Mouse (Mus musculus): ENCODE measurements around the gene Evi2a.

Evi2a gene

DNA sequence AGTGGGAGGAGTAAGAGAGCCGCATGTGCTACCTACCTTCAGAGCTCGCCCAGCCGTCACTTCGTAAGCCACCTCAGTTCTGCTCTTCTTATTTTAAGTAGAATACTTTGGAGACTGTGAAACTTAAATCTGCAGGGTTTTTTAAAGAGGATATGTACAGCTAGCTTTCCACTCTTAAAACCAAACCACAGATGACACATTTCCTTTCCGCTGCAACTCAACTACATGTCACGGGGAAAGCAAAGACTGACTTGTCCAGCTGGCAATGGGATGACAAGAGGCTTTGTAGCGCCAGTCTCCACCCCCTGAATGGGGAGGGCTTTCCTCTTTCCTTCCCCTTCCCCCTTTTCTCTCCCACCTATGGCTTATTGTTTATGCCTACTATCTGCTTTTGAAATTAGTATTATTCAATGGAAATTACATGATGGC is at the start of gene Evi2a, which contains the start of gene Evi2:
Evi2a (minus strand) TSS at position 277 of the 429 bp plus-strand sequence.
Evi2 (minus strand) TSS at position 257 of the 429 bp plus-strand sequence.
- DNase-seq = peak; percentile 29 to 40

DNA sequence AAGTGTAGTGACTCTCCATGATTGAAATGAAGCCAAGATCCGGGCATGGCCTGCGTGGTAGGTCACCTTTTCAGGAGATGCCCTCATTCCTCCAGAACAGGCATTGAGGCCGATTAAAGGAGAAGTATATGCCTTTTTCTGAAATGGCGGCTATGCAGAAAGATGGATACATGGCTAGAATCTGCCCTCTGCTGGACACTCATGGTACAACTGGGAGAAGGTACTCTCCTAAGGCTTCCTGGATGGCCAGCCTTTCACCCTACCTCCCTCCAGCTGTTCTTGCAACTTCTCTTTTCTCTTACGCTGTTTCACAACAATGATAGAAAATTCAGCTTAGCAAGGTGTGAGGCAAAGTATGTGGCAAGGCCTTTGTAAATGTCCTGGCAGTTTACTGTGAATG is 47.3 kb upstream of the Evi2a start:
- DNase-seq = peak; percentile 51 to 83

DNA sequence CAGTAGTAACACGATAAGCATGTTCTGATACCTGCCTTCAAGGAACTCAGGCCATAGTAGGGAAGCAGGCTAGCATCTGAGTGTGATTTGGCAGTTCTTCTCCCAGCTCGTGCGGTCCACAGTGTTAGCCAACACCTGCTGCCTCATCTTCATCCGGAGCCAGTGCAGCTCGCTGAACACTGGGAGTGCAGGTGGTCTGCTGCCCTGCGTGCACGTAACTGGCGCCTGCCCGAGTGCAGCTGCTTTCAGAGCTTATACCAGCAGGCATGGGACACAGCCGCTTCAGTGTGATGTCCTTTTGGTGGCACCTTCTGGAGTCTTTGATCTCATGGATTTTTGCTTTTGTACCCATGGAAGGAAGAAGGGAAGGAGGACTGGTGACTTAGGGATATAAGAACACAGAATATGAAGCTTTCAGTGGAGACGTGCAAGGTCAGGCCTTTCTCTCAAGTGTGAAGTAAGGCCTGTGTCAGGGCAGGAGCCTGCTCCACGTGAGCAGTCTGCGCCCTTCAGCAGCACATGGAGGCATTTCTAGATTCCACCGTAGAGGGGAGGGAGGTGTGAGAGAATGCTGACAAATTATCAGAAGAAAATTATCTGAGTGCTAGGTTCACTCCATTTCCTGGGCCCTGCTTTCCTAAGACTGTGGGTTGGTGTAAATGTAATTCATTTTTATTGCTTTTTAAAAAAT is 45.1 kb upstream of the Evi2a start:
- DNase-seq = no peak

DNA sequence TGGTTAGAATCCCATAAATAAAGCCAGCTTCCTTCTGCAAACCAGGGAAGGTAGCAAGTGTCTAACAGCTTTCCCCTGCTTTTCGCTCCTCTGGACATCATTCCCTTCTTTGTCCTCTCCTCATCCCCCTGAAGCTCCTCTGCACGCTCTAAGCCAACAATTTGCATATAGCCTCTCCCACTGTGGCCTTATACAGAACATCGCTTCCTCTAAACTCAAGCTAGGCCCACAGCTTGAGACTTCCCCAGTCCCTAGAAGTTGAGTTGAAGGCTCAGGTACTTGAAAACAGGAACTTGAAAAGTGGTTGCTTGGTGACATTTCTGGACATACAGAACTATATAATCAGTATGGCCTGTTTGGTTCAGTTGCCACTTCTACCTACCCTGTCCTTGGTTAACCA is 43.4 kb upstream of the Evi2a start:
- no peak for DNase-seq

DNA sequence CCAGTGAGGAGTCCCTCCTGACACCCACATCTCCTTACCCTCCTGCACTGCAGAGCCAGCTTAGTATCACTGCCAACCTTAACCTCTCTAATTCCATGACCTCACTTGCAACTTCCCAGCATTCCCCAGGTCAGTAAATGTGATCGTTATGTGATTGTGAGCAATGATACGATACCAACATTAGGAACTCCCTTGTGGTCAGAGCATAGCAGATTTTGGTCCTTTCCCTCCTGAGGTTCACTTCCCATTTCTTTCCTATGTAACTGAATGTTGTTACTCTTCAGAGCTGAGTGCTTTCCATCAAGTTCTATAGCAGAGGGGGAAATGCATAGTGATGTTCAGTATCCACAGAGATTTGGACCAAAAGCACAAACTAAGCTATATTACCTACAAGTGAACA is 39.9 kb upstream of the Evi2a start:
- DNase-seq = no peak

DNA sequence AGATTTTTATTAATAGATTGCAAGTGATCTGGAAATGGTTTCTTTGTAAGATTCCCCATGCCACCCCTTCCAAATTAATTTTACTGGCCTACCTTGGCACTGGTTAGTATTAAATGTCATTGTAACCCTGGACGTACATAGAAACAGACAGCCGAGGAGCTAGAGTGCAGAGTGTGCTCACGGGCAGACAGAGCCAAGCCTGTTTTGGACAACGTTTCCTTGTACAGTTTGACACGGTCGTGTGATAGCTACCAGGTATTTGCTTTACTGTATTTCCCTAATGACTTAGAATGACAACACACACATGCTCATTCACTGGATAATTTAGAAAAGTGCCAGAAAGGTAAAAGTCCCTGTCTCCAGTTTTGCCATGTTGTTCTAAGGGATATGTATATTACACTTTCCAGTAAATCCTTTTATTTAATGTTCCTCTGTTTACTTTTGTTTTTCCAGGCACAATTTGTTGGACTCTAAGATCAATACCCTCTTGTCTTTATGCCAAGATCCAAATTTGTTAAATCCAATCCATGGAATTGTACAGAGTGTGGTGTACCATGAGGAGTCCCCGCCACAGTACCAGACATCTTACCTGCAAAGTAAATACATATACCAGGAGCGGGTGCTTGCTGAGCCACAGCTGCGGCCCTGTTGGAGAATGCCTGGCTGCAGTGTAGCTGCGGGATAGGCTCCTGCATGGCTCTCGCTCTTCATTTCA is 37.9 kb upstream of the Evi2a start:
- DNase-seq = no peak

DNA sequence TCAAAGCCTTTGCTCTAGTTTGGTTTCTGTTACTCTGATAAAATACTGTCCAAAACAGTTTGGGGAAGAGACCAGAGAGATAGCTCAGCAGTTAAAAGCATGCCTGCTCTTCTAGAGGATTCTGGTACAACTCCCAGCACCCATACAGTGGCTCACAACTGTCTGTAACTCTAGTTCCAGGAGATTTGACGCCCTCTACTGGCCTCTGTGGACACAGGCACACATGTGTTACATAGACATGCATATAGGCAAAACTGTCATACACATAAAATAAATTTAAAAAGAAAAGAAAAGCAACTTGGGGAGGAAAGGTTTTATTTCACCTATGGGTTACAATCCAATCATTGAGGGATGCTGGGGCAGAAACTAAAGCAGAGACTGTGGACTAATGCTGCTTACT is 36.5 kb upstream of the Evi2a start:
- DNase-seq = no peak

DNA sequence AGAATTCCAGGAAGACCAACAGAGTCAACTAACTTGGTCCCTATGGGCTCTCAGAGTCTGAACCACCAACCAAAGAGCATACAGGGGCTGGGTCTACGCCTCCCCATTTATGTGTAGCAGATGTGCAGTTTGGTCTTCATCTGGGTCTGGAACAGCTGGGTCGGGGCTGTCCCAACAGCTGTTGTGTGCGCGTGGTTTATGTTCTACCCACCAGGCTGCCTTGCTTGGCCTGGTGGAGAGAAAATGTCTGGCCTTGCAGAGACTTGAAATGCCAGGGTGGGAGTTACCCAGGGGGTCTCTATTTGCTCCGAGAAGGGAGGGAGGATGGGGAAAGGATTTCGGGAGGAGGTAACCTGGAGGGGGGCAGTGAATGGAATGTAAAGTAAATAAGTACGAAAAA is 33.1 kb upstream of the Evi2a start:
- DNase-seq = no peak

DNA sequence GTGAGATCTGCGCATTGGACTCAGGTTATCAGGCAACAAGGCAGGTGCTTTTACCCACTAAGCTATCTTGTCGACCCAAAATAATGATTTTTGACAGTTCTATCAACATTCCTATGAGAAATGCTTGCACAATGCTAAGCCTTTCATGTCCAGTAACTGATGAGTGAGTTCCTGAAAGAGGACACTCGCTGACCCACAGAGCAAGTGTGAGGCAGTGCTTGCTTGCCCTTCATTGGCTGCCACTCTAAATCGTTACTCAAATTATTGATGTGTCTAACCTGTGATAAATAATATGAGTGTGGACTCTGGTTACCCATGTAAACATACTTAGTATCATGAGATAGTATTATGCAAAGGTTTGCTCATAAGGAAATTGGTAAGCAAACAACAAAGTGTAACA is 30.1 kb upstream of the Evi2a start:
- no peak for DNase-seq

DNA sequence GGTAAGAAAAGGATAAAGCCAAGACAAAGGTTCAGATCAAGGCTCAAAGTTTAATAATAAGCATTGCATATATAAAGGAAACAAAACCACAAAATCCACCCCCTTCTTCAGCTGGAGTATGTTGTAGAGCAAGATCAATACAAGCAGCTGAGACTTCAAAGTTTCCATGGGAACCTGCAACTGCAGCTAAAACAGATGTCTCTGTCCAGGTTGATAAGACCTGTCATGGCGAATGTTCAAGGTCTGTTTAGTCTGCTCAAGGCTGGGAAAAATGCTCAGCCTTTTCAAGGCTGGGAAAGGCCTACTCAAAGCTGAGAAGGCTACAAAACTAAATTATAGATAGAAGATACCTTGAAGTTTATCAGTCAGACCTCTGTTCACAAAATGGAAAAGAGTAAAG is 22.2 kb upstream of the Evi2a start:
- DNase-seq = no peak

DNA sequence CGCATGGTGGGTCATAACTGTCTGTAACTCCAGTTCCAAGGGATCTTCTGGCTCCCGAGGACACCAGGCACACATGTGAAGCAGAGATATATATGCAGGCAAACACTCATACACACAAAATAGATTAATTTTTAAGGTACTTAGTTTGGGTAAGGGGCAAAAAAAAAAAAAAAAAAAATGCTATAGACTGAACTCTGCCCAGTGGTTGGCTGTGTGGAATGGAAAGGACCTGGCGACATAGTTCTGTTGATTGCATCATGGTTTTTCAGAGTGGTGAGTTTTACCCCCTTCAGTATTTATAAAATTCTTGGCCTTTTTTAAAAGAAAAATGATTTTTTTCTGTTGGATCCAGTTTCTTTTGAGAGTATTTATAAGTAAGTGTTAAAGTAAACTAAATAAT is 5.9 kb upstream of the Evi2a start:
- no peak for DNase-seq

DNA sequence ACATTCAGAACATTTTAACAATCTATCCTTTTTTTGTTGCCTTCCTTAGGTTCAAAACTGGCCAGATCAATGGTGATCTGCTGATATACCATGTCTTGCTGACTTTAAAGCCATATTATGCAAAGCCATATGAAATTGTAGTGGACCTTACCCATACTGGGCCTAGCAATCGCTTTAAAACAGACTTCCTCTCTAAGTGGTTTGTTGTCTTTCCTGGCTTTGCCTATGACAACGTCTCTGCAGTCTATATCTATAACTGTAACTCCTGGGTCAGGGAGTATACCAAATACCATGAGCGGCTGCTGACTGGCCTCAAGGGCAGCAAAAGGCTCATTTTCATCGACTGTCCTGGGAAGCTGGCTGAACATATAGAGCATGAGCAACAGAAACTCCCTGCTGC is 5.1 kb upstream of the Evi2a start:
- no peak for DNase-seq

DNA sequence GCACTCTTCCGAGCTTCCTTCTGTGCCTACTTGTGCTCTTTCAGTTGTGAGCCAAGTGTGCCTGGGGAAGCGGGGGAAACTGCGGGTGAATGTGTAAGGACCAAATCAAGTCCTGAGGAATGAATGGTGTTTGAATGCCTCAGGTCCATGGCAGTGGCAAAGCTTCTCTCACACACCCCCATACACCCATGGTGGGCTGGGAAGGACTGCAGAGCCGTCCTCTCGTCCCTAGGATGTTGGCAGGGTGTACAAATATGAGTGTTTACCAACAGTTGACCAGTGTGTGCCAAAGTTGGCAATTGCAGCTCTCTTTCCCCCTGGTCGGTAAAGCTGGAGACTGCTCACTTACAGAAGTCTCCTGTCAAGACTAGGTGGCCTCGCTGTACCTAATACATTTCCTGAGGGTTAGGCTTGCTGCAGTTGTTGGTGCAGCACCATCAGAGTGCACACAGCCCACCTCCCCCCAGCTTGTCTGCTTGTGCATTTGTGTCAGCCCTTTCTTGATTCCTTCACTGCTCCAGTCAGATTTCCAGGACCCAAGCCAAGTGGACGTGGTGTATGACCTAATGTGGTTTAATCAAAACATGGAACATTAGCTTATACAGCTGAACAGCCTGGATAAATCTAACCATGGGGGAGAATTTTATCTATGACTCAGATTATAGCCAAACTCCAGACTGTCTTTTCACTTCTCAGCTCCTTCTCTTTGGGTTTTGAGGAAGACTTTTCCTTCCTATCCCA is 3.7 kb upstream of the Evi2a start:
- DNase-seq = no peak

DNA sequence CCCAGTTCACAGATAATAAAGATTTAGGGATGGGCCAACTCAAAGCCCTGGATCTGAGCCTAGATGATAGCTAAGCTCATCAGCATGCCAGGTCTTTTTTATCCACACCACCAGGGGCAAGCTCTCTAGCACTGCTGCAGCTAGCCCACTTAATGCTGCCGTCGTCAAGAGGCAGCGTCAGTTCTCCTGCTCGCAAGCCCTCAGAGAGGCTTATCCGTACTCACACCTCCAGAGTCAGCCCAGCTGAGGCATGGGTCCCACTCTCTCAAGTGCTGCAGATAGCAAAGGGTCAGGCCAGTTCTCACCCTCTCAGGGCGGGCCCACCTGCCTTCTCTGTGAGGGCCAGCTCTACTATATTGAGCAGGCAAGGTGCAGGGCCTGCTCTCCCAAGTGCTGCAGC is 2.9 kb upstream of the Evi2a start:
- no peak for DNase-seq

DNA sequence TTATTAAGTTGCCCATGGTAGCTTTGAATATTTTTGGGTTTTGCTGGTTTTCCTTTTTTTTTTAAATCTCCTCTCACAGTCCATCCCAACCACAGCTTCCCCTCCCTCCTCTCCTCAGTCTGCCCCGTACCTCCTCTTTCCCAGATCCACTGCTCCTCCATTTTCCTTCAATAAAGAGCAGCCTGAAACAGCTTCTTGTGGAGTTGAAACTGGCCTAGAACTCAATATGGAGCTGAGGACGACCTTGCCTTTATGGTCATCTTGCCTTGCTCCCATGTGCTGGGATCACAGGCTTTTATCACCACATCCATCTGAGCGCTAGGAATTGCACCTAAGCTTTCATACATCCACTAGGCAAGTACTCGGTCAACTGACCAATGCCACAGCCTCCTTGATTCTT is 1.1 kb upstream of the Evi2a start:
- no peak for DNase-seq

DNA sequence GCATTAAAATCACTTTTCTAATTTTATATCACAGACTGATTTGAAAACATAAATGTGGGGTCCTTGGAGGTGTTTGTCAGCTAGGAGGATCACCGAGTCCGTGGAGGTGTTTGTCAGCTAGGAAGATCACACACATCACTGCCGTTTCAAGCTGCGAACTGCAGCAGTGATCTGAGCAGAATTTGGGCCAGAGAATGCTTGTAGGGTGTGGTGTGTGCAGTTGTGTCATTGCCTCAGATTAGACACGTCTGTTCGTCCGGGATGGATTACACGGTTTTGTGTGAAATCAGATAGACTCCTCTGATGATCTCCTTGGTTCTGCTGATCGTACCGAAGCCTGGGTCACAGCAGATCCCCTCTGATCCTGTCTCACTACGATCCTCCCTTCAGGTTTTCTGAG is 365 bp upstream of the Evi2a start:
- DNase-seq = no peak

DNA sequence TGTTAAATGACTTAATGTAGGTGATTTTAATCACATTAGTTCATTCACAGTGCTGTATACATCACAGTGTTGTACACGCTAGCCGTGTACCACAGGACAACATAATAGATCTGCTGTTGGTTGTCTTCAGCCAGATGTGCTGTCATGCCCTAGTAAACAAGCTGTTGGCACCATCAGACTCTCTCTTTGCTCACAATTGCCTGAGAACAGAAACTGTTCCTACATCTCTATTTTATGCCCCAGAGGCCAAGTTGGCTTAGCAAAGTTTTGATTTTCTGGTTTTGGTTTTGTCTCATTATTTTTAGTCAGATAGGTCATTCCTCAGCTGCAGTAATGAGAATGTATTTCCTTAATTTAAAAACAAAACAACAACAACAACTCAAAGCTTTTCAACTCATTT is 673 bp downstream of the Evi2a start:
- DNase-seq = no peak

DNA sequence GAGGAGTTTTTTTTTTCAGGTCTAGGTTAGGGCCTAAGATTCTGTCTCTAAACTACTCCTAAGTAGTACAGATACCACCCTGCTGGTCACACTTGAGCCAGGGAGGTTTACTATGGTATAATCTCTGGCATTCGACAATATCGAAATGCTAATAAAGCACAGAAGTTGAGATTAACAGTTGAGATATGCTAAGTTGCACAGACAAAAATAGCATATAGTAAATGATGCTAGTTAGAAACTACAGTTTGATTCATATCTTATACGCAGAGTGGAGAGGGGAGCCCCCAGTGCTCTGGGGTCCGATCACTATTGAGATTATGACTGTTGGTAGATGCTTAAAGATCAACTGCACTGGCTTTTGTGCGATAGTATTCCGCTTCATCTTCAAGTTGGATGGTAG is 1.2 kb downstream of the Evi2a start:
- DNase-seq = no peak

DNA sequence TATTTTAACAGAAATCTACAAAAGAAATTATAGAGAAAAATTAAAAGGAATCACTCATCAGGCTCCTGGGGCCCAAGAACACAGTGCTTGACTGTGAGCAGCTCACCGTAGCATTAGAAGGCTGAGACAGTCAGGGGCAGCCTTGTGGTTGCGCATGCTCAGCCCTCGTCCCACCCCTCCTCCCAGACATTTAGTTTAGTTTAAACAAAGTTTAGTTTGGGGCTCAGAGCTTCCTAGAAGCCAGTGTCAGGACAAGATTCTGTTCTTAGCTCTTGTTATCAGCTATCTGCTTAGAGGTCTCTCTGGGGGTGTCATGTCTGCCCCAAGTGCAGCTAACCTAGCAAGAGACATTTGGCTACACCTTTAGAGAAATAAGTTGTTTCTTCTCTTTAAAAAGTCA is 1.8 kb downstream of the Evi2a start:
- peak; percentile 44 to 47 for DNase-seq

DNA sequence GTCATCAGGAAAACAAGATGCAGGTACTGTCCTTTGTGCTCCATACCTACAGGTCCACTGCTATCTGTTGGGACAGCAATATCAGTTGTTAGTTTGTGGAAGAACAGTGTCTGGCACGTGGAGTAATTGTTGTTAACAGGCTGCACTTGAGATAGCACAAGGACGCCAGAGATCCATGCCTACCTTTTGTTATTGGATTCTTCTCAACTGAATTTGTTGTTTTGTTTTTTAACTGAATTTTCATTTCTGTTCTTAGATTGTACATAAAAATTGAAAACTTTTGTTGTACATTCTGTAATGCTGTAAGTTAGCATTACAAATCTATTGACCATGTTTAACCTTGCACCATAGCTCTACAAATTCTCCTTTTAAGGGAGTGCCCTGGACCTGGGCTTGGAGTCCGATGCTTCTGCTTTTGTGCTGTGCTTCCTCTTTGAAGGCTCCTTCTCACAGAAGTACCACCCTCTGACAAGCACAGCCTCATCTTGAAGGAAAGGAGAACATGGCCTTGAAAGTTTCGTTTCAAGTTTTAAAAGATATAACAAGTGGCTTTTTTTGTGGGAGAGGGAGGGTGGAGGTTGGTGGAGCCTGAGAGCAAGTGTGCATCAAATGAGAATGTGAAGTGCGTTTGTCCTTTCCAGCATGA is 2.5 kb downstream of the Evi2a start:
- peak; percentile 38 to 41 for DNase-seq

DNA sequence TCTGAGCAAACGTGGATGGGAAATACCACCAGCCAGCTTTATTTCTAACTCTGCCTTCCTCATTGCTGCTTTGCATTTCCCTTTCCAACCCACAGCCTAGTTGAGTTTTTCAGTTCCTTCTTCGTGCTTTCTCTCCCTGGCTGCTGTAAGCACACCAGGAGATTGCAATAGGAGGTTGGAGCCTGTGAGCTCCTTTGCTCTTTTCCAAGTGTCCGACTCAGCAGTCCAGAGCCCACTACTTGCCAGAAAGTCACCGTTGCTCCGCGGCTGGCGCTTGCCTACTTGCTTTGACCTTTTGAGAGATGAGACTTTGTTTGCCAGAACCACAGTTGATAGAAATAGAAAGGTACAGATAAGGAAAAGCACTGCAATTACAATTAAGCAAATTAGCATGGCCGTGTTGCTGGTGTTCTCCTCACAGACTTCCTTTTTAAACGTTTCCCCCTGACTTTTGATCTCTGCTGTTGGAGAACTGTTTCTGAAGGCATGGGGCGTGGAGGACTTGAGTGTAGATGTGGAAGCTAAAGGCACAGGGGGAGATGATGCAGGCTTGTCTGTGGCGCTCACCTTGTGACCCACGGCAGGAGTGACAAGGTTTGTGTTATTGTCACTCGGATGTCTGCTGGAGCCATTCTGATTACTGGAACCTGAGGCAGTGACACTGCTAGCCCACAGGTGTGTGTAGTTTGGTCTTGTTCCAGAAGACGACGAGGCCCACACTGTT is 3.2 kb downstream of the Evi2a start:
- peak; percentile 28 to 47 for DNase-seq

DNA sequence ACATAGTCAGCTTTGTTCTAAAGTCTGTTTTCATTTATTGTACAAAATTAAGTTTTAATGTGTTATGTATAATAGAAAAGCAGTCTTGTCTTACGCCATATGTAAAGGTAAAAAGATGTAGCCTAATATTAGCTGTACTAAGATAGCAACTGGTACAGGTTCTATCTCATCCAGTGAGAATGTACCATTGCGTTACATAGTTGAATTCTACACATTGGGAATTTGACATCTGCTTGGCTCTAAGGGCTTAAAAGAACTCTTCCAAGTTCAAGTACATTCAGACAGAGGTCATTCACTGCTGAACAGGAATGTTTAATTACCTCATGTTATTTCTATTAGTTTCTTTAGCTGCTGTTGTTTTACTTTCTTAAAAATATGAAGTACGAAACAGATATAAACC is 3.9 kb downstream of the Evi2a start:
- no peak for DNase-seq

DNA sequence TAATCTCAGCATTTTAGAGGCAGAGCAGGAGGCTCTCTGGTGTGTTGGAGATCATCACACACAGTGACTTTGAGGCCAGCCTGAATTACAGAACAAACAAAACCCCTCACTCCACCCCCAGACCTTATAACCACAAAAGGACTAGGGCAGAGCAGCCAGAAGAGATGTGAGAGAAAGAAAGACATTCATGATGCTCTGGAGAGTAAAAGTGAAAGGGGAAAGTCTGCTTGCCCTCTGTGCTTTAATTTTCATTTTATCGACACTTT is 6.2 kb downstream of the Evi2a start:
- DNase-seq = no peak
